Mouse (Mus musculus): ENCODE results near the gene 2310034G01Rik. TPM values are rescaled to one million over a fixed set of nuclear protein-coding genes. Genes with fewer than 3 reads are reported as not detected.

Gene 2310034G01Rik
- polyA plus RNA-seq, 1 experiment from 2014 or later: 2.4 TPM

DNA sequence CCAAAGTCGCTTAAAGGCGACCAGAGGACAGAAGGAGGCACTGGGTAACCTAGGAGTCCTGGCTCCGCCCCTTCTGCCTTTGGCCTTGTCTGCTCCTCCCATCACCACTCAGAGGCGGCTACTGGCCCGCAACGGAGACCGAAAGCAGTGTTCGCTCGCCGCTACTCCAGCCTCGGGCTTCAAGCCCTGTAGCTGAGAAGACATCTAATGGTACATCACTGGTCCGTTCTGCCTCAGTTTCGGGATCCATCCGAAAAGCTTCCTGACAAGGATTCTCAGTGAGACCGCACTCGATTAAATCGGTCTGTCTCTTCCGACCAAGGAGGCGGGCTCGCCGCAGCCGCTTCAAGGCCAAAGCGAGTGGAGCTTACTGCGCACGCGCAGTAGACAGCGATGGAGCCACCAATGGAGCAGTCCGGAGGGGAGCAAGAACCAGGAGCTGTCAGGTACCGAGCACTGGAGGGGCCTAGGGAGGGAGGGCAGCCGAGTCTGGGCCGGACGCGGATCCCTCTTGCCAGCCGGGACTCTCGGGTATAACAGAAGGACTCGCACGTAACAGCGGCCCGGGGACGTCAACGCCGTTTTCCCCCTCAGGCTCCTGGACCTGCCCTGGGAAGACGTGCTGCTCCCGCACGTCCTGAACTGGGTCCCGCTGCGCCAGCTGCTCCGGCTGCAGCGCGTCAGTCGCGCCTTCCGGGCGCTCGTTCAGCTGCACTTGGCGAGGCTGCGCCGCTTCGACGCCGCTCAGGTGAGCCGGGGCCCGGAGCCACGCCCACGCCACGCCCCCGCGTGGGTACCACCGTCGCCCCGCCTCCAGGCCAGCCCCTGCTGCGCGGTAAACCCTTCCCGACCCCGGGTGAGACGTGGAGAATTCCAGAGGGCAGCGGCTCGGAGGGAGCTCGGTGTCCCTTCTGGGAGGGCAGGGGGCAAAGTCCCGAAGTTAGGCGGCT, 21.7 kb downstream of the 2310034G01Rik start, which contains the start of gene Fbxl15:
Gene Fbxl15 (plus strand): TSS at position 104 of the 950 bp plus-strand sequence.
- peaks cover 29% of the 10 kb centered on the region for H3K27me3 ChIP-seq (ENCODE audit: control insufficient read depth, insufficient read depth, low read length)
- peak within 1 kb of the TSS; percentile 100 for H3K4me2 ChIP-seq (ENCODE audit: low read depth)
- WGBS: under 1% methylated on average over 77 of the region's 81 CpGs
- peak within 1 kb of the TSS; percentile 69 for H3K9ac ChIP-seq (ENCODE audit: low read length)
- H3K27ac ChIP-seq (ENCODE audit: low read depth, low read length): peak within 1 kb of the TSS; percentile 90
- H3K4me3 ChIP-seq (ENCODE audit: low read depth, low read length): peak within 1 kb of the TSS; percentile 73
- ATAC-seq (ENCODE audit: insufficient read depth, low FRiP score, low TSS enrichment): peak; percentile 86
- peaks cover 2% of the 10 kb centered on the region; the same call in 1 of the 2 replicates for H3K36me3 ChIP-seq (ENCODE audit: control insufficient read depth, insufficient read depth, low read length)
- peaks cover 20% of the 10 kb centered on the region for H3K4me1 ChIP-seq (ENCODE audit: control insufficient read depth, insufficient read depth, low read length)
- peak; percentile 96 for DNase-seq (ENCODE audit: low spot score)
- no peaks in the 10 kb centered on the region for H3K9me3 ChIP-seq (ENCODE audit: control insufficient read depth, low read length)

DNA sequence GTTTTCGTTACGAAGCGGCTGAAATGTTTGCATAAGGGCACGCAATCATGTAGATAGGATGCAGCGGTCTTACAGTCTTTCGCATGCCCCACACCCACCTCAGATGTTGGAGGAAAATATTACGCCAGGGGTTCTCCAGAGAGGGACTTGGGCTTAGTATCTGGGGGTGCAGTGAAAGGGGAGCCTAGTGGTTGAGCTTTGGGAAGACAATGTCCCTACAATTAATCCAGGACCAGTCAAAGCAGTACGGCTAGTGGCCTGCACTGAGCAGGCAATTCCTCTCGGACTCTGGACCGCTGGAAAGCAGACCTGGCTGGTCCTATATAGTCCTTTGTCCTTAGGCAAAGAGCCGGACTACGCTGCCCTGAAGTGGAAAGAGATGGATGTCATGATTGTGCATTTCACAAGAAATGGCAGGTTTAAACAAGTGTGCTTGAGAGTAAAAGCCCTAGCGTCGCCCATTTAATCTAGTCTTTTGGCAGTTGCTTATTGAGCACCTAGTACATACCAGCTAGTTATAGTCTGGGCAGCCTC, 22.5 kb downstream of the 2310034G01Rik start:
- Histone ChIP-seq H3K9ac (ENCODE audit: low read length) (peak overlapping the region; percentile 69), H3K4me1 (ENCODE audit: control insufficient read depth, insufficient read depth, low read length) (peaks cover 20% of the 10 kb centered on the region), H3K4me2 (ENCODE audit: low read depth) (peak overlapping the region; percentile 100), H3K9me3 (ENCODE audit: control insufficient read depth, low read length) (no peaks in the 10 kb centered on the region), H3K4me3 (ENCODE audit: low read depth, low read length) (peak overlapping the region; percentile 73), H3K36me3 (ENCODE audit: control insufficient read depth, insufficient read depth, low read length) (peaks cover 2% of the 10 kb centered on the region; the same call in 1 of the 2 replicates), H3K27me3 (ENCODE audit: control insufficient read depth, insufficient read depth, low read length) (peaks cover 31% of the 10 kb centered on the region), H3K27ac (ENCODE audit: low read depth, low read length) (peak overlapping the region; percentile 90)
- DNase-seq (ENCODE audit: low spot score) (no peak), ATAC-seq (ENCODE audit: insufficient read depth, low FRiP score, low TSS enrichment) (no peak)
- 28% methylated on average over 14 of the region's 14 CpGs for WGBS

- H3K36me3 ChIP-seq (ENCODE audit: control insufficient read depth, insufficient read depth, low read length): peaks cover 2% of the 10 kb centered on the region; the same call in 1 of the 2 replicates
- H3K9me3 ChIP-seq (ENCODE audit: control insufficient read depth, low read length): no peaks in the 10 kb centered on the region
- under 1% methylated on average over 35 of the region's 35 CpGs for WGBS
- ATAC-seq (ENCODE audit: insufficient read depth, low FRiP score, low TSS enrichment) (no peak), DNase-seq (ENCODE audit: low spot score) (peak; percentile 76)
- peak within 1 kb of the TSS; percentile 100 for H3K4me2 ChIP-seq (ENCODE audit: low read depth)
- H3K4me1 ChIP-seq (ENCODE audit: control insufficient read depth, insufficient read depth, low read length): peaks cover 26% of the 10 kb centered on the region
- H3K9ac ChIP-seq (ENCODE audit: low read length): peak within 1 kb of the TSS; percentile 69
- H3K27ac ChIP-seq (ENCODE audit: low read depth, low read length): peak within 1 kb of the TSS; percentile 90
- H3K4me3 ChIP-seq (ENCODE audit: low read depth, low read length): peak within 1 kb of the TSS; percentile 73
- H3K27me3 ChIP-seq (ENCODE audit: control insufficient read depth, insufficient read depth, low read length): peaks cover 35% of the 10 kb centered on the region
Measured at GRCm38 (mm10) chr19:46326756-46327305, 23.3 kb downstream of the 2310034G01Rik start, which contains the start of gene Psd. Gene Psd (minus strand): TSS chr19:46327156.

DNA sequence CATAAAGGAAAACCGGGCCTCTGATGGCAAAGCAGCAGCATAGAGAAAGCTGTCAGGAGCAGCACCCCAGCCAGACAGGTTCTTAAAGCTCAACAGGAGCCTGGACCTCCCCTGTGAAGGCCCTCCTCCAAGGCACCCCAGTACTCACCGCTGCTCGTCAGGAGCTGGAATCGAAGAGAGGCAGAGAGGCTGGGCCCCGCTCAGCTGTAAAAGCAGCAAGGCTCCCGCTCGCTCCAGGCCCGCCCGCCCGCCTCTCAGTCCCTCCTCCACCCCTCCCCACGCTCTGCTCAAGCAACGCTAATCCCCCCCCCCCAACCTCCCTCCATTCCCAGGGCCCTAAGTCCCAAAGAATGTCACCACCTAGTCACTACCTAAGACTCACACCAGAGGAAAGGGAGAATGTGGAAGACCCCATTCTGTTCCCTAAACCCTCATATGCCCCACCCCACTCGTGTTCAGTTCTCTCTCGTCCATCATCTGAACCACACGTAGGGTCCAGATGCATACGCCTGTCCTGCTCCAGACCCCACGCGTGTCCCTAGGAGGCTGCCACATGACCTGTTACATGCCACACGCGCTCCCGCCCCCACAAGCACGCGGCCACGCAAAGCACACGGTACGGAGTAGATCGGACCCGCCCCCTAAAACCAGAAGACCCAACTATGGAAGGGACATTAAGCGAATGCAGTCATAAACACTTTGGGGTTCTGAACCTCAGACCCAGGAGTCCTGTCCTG, 23.9 kb downstream of the 2310034G01Rik start:
- 4% methylated on average over 29 of the region's 29 CpGs for WGBS

GRCm38 (mm10) chr19:46324918-46325317, 25.2 kb downstream of the 2310034G01Rik start:
- H3K9ac ChIP-seq (ENCODE audit: low read length): no peak overlapping the region
- no peak overlapping the region for H3K27ac ChIP-seq (ENCODE audit: low read depth, low read length)
- no peaks in the 10 kb centered on the region for H3K9me3 ChIP-seq (ENCODE audit: control insufficient read depth, low read length)
- no peak overlapping the region for H3K4me2 ChIP-seq (ENCODE audit: low read depth)
- peaks cover 42% of the 10 kb centered on the region for H3K27me3 ChIP-seq (ENCODE audit: control insufficient read depth, insufficient read depth, low read length)
- no peak overlapping the region for H3K4me3 ChIP-seq (ENCODE audit: low read depth, low read length)
- ATAC-seq (ENCODE audit: insufficient read depth, low FRiP score, low TSS enrichment) (no peak), DNase-seq (ENCODE audit: low spot score) (no peak)
- no peaks in the 10 kb centered on the region for H3K36me3 ChIP-seq (ENCODE audit: control insufficient read depth, insufficient read depth, low read length)
- H3K4me1 ChIP-seq (ENCODE audit: control insufficient read depth, insufficient read depth, low read length): peaks cover 29% of the 10 kb centered on the region
- WGBS: 78% methylated on average over 5 of the region's 5 CpGs

More for the DNA sequence above, 23.9 kb downstream of the 2310034G01Rik start:
- ATAC-seq (ENCODE audit: insufficient read depth, low FRiP score, low TSS enrichment): no peak
- H3K27me3 ChIP-seq (ENCODE audit: control insufficient read depth, insufficient read depth, low read length): peaks cover 35% of the 10 kb centered on the region
- peaks cover 2% of the 10 kb centered on the region; the same call in 1 of the 2 replicates for H3K36me3 ChIP-seq (ENCODE audit: control insufficient read depth, insufficient read depth, low read length)
- peak overlapping the region; percentile 26 for H3K9ac ChIP-seq (ENCODE audit: low read length)
- peaks cover 32% of the 10 kb centered on the region for H3K4me1 ChIP-seq (ENCODE audit: control insufficient read depth, insufficient read depth, low read length)
- peak overlapping the region; percentile 73 for H3K4me3 ChIP-seq (ENCODE audit: low read depth, low read length)
- H3K4me2 ChIP-seq (ENCODE audit: low read depth): peak overlapping the region; percentile 51
- no peaks in the 10 kb centered on the region for H3K9me3 ChIP-seq (ENCODE audit: control insufficient read depth, low read length)
- H3K27ac ChIP-seq (ENCODE audit: low read depth, low read length): no peak overlapping the region
- DNase-seq (ENCODE audit: low spot score): peak; percentile 10

DNA sequence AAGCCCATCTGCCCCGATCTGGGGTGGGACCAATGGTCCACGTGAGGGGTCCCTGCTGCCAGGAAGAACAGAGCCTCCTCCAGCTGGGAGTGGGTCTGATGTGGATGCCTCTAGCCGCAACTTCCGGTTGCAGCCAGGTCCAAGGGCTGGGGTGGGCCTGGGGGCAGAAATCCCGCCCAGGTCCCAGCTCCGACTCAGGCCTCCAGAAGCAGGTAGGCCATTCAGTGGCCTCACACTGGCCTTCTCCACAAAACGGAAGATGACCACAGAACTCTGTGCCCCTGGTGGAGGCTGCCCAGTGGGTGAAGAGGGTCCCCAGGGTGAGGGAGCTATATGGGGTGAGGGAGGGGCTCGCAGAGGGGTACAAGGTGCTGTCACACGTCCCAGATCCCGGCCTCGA, 25.7 kb downstream of the 2310034G01Rik start:
- Histone ChIP-seq H3K27me3 (ENCODE audit: control insufficient read depth, insufficient read depth, low read length) (peaks cover 46% of the 10 kb centered on the region), H3K9ac (ENCODE audit: low read length) (no peak overlapping the region), H3K36me3 (ENCODE audit: control insufficient read depth, insufficient read depth, low read length) (no peaks in the 10 kb centered on the region), H3K9me3 (ENCODE audit: control insufficient read depth, low read length) (no peaks in the 10 kb centered on the region), H3K4me2 (ENCODE audit: low read depth) (no peak overlapping the region), H3K27ac (ENCODE audit: low read depth, low read length) (no peak overlapping the region), H3K4me1 (ENCODE audit: control insufficient read depth, insufficient read depth, low read length) (peaks cover 24% of the 10 kb centered on the region), H3K4me3 (ENCODE audit: low read depth, low read length) (no peak overlapping the region)
- DNase-seq (ENCODE audit: low spot score) (no peak), ATAC-seq (ENCODE audit: insufficient read depth, low FRiP score, low TSS enrichment) (no peak)
- WGBS: 71% methylated on average over 11 of the region's 11 CpGs

DNA sequence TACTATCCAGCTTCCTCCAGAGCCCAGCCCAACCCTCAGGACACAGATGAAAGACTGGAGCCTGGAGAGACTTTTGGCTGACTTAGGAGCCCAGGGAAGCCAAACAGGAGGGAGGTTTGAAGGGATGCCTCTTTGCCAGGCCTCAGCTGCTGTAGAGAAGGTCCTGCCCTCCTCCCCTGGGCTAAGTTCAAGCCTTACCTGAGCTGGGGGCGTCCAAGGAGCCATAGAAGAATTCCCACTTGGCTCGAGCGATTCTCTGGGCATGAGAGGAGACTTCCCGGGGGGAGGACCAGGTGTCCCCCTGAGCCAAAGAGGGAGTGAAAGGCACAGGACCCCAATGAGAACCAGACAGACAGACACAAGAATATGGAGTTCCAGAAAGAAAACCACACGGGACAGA, 26.4 kb downstream of the 2310034G01Rik start:
- 69% methylated on average over 5 of the region's 5 CpGs for WGBS
- Histone ChIP-seq H3K4me1 (ENCODE audit: control insufficient read depth, insufficient read depth, low read length) (peaks cover 22% of the 10 kb centered on the region), H3K36me3 (ENCODE audit: control insufficient read depth, insufficient read depth, low read length) (no peaks in the 10 kb centered on the region), H3K27ac (ENCODE audit: low read depth, low read length) (no peak overlapping the region), H3K9ac (ENCODE audit: low read length) (no peak overlapping the region), H3K9me3 (ENCODE audit: control insufficient read depth, low read length) (no peaks in the 10 kb centered on the region), H3K27me3 (ENCODE audit: control insufficient read depth, insufficient read depth, low read length) (peaks cover 49% of the 10 kb centered on the region), H3K4me3 (ENCODE audit: low read depth, low read length) (no peak overlapping the region), H3K4me2 (ENCODE audit: low read depth) (no peak overlapping the region)
- ATAC-seq (ENCODE audit: insufficient read depth, low FRiP score, low TSS enrichment): no peak
- DNase-seq (ENCODE audit: low spot score): no peak

DNA sequence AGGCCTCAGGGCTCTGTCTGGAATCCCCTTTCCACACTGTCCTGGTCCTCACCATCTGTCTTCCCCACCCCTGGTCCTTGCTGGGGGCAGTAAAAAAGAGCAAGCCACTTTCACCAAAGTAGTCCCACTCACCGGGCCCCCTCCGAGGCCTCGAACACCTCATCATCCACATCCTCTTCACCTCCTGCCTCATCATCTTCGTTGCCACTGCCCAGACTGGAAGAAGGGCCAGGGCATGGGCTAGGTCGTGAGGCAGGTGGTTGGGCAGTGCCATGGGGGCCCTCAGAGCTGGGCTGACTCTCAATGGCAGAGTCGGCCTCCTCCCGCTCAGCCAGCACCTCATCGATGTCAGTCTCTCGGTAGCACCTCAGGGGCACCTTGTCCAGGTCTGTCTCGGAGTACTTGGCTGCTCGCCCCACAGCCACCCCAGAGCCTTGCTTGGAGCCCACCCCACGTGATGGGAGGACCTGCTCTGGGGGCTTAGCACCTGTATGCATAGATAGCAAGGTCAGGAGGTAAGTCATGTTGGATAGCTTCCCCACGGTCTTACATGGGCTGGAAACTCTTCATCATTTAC, 27.0 kb downstream of the 2310034G01Rik start:
- ATAC-seq (ENCODE audit: insufficient read depth, low FRiP score, low TSS enrichment): no peak
- H3K4me2 ChIP-seq (ENCODE audit: low read depth): no peak overlapping the region
- H3K4me3 ChIP-seq (ENCODE audit: low read depth, low read length): no peak overlapping the region
- H3K27me3 ChIP-seq (ENCODE audit: control insufficient read depth, insufficient read depth, low read length): peaks cover 56% of the 10 kb centered on the region
- H3K4me1 ChIP-seq (ENCODE audit: control insufficient read depth, insufficient read depth, low read length): peaks cover 22% of the 10 kb centered on the region
- no peak overlapping the region for H3K9ac ChIP-seq (ENCODE audit: low read length)
- no peak for DNase-seq (ENCODE audit: low spot score)
- no peaks in the 10 kb centered on the region for H3K9me3 ChIP-seq (ENCODE audit: control insufficient read depth, low read length)
- WGBS: 78% methylated on average over 13 of the region's 13 CpGs
- no peaks in the 10 kb centered on the region for H3K36me3 ChIP-seq (ENCODE audit: control insufficient read depth, insufficient read depth, low read length)
- H3K27ac ChIP-seq (ENCODE audit: low read depth, low read length): no peak overlapping the region
